In the genomic region with DNA sequence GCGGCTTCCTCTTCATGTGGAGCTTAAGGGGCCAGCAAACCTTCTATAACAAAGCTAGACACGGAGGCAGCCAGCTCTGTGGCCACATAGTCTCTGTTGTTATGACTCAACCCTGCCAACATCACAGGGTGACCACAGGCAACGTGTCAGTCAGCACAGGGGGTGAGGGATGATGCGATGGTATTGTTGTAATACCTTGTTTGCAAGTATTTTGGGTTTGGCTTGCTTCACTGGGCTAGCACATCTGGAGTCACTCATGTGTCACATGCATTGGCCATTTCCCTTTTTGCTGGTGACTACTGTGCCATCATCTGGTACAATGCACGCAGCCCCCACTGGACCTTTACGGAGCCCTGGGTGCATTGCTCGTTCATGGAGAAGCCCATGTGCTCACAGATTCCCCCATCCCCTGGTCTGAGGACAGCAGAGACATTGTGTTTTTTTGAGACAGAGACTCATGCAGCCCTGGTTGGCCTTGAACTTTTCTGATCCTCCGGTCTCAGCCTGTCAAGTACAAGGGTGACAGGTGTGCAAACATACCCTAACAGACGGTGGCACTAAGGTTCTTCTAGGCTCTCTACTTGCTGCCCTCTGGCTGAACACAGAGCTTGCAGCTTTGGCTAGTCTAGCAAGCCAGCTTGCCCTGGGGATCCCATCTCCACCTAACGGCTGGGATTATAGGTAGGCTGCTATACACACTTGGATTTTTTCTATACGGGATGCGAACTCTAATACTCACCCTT, we compare ENCODE assay signal across 2 mouse cellular contexts.
A peak's percentile ranks its signal among the peaks of the same experiment; 100 is the strongest.
TF ChIP-seq lines count a peak whose summit lies in the region.

No protein-coding gene starts in this region.

TF ChIP-seq in C2C12, 6 proteins besides CTCF, POLR2A, EP300 and RAD21 (continued from another document):
- TF ChIP-seq CEBPB (IDR thresholded peaks at IDR 0.05; ENCODE audit: low read depth) (peak; percentile 49), MAX (IDR thresholded peaks at IDR 0.05) (peak; percentile 87), MYOG (IDR thresholded peaks at IDR 0.05; ENCODE audit: control insufficient read depth, extremely low read depth, insufficient read length) (no peak)

TF ChIP-seq in myocyte, 11 proteins besides CTCF, POLR2A, EP300 and RAD21 (continued from another document):
- TF ChIP-seq CEBPB (IDR thresholded peaks at IDR 0.05; ENCODE audit: insufficient read depth, poor library complexity, severe bottlenecking) = no peak
- no peak for TF ChIP-seq REST (IDR thresholded peaks at IDR 0.05; ENCODE audit: insufficient read depth, insufficient read length)
- TF ChIP-seq E2F4 (IDR thresholded peaks at IDR 0.05; ENCODE audit: insufficient read depth) = no peak
- TF ChIP-seq MYOG (IDR thresholded peaks at IDR 0.05; ENCODE audit: control insufficient read depth in 1 of 3, insufficient read depth in 1 of 3, insufficient read length in 2 of 3, low read depth in 2 of 3) = no peak
- TF ChIP-seq MAX (IDR thresholded peaks at IDR 0.05; ENCODE audit: low read depth) = no peak
- TF ChIP-seq TCF12 (IDR thresholded peaks at IDR 0.05; ENCODE audit: insufficient read depth, poor library complexity, severe bottlenecking) = no peak
- no peak for TF ChIP-seq MYOD1 (IDR thresholded peaks at IDR 0.05; ENCODE audit: control insufficient read depth in 1 of 3, insufficient read length in 2 of 3, low read depth in 2 of 3)
- TF ChIP-seq POLR2AphosphoS2 (IDR thresholded peaks at IDR 0.05; ENCODE audit: insufficient read length, low read depth) = no peak
TF ChIP-seq in myocyte: peak in this region for 0.
